Mouse (Mus musculus) embryo, embryonic 11 days (tissue): ENCODE results near the gene 5730455P16Rik.
A peak's percentile ranks its signal among the peaks of the same experiment; 100 is the strongest.
"Not testable (repeated sequence)": the region's sequence is repeated elsewhere in the genome, so short reads cannot be mapped to it uniquely, and the experiment has no call there.

Experiments used
- DNase-seq: peaks from one replicate; pipeline ENCODE4 v3.0.0-alpha.2; 2015

The 5730455P16Rik gene

DNA sequence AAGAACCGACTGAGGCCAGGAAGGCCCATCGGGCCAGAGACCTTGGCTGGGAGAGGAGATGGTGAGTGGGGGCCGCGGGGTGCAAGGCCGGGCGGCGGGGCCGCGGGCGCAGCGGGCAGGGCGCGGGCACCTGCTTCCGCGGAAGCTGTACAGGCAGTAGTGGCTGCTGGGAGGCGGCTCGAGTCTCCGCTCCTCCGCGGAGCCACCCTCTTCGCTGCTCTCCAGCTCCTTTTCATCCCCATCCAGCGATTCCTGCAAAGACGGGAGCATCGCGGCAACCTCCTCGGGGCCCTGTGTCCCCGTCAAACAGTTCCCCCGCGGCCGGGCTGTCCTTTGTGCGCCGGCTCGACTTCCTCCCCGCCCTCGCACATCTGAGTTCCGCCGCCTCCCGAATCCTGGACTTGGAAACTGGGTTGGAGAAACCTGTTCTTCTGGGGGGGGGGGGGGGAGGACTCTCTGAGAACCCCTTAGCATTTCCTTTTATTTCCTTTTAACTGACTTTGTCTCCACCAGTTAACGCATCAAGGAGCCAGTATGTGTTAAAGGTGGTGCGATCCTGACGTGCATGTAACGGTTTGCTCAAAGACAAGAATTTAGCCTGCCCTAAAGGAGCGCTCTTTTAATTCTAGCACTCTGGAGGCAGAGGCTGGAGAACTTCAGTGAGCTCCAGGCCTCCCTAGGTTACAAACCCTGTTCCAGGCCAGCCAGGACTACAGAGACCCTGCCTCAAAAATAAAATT, at the start of gene 5730455P16Rik:
TSS of gene 5730455P16Rik (minus strand) at position 323 of the 740 bp plus-strand sequence.
- DNase-seq = peak; percentile 92

DNA sequence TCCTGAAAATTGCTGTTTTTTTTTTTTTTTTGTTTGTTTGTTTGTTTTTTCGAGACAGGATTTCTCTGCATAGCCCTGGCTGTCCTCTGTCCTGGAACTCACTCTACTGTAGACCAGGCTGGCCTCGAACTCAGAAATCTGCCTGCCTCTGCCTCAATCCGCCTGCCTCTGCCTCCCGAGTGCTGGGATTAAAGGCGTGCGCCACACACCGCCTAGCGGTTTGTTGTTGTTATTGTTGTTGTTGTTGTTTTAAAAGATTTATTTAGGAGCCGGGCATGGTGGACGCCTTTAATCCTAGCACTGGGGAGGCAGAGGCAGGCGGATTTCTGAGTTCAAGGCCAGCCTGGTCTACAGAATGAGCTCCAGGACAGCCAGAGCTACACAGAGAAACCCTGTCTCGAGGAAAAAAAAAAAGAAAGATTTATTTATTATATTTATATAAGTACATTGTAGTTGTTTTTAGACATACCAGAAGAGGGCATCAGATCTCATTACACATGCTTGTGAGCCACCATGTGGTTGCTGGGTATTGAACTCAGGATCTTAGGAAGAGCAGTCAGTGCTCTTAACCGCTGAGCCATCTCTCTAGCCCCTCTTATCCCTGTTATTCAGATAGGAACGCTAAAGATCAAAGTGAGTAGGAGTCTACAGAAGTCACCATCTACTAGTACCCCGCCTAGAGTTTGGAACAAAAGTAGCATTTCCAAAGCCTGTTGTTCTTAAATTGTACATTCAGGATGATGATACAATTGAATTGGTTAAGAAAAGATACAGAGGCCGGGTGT, 48.4 kb upstream of the 5730455P16Rik start:
- not testable (repeated sequence) for DNase-seq

DNA sequence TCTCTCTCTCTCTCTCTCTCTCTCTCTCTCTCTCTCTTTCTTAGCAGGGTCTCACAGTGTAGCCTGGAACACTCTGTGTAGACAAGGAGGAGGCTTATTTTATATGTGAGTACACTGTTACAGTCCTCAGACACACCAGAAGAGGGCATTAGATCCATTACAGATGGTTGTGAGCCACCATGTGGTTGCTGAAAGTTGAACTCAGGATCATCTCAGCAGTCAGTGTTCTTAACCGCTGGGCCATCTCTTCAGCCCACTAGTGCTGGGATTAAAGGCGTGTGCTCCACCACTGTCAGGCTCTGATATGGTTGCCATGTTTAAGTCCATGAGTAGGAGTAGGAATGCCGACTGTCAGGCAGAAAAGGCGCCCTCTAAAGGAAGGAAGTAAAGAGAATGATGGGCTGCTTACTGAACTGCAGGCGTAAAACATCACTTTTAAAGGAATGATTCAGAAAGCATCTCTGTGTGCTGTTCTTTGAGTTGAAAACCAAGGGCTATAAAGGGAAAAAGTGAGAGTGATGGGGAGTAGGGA, 47.5 kb upstream of the 5730455P16Rik start:
- DNase-seq = no peak

DNA sequence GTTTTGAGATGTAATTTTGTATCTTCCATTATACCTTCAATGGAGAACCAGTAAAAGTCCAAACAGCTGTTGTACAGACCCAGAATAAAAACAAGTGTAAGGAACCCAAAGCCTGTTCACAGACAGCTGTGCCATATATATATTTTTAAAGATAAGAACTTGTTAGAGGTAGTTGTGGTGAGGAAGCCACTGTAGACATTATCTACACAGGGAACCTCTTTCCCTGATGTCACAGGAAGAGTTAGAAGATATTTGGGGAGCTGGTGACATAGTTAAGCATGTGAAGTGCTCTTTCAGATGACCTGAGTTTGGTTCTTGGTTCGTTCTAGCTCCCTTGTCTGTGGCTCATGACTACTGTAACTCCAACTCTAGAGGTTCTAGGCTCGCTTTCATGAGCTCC, 46.9 kb upstream of the 5730455P16Rik start:
- no peak for DNase-seq

DNA sequence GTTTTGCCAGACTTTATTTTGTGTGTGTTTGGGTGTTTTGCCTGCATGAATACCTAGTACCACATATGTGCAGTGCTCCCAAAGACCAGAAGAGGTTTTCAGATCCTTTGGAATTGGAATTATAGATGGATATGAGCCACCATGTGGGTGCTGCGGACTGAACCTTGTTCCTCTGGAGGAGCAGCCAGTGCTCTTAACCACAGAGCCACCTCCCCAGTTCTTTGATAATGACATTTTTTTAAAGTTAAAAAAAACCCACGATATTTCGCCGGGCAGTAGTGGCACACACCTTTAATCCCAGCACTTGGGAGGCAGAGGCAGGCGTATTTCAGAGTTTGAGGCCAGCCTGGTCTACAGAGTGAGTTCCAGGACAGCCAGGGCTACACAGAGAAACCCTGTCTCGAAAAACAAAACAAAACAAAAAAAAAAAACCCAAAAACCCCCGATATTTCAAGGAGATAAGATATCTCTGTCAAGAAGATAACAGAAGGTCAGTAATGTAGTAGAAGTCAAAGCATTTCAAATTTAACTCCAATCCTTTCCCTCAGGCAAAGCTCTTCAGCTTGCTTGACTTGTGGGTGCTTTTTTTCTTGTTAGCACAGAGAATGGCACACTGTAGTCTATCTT, 43.7 kb upstream of the 5730455P16Rik start:
- no peak for DNase-seq

DNA sequence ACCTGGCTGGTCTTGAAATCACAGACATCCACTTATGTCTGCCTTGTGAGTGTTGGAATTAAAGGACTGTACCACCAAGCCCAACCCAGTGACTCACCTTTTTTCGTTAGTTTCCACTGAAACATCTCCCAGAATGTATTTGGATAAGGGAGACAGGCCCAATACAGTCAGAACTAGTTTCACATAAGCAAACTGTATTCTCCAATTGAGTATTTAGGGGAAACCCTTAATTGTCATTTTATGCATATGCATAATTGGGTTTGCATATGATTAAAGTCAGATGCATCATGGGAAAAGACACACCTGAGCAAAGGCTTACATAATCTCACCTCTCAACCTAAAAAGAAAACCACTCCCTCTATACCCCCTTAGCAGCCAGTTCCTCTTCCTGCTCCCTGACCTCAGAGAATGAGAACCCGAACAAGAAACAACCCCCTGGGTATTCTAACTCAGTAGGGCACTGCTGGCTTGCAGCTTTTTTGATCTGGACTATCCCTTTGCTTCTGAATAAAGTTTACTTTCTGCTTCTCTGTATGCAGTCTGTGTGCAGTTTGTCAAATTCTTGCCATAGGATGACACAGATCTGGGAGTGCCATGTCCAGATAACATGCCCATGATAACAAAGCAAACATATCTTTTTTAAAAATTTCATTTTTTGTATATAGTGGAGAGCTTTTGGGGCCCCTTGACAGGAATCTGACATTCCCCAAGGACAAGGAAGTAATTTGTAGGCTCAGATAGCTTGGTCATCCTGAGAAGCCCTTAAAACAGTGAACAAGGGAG, 42.6 kb upstream of the 5730455P16Rik start:
- DNase-seq = no peak

DNA sequence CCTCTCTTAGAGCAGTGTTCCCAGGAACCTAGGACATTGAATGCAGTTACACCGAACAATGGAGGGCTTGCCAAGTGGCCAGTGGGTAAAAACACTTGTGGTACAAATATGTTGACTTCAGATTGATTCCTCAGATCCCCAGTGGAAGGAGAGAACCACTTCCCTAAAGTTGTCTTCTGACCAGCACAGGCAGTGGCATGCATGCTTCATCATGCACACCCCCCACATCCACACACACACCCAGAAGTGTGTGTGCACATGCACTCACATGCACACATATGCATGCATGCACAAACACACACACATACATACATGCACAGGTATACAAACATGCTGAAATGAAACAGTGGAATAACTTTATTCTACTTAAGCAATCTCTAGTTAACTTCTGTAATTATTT, 41.9 kb upstream of the 5730455P16Rik start:
- DNase-seq = no peak

DNA sequence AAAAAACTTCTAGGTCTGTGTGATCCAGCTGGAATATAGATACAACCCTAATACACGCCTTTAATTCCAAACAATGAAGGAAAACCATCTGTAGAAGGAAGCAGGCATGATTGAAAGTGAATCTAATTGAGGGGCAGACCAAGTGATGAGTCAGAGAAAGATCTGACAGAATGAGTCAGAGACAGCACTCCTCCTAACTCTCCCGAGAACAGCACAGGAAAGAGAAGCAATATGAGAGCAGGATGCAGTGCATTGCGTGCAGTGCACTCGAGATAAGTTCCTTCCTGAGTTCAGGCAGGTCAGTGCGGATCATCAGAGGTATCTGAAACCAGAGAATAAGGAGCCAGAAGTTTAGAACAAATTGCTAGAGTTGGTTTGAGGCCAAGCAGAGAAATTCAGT, 39.3 kb upstream of the 5730455P16Rik start:
- DNase-seq = no peak

DNA sequence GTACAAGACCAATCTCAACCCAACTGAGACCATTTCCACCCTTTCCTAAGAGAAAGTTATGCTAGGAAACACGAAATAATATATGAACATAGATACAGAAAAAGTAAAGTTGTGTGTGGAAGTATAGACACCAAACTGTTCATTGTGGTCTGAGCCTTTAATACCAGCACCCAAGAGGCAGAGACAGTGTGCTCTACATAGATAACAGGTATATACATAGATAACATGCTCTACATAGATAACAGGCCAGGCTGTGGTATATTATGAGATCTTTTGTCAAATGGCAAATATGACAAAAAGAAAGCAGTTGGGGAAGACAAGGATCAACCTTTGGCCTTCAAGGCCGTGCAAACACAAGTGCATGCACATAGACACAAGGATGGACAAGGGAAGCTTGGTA, 32.5 kb upstream of the 5730455P16Rik start:
- no peak for DNase-seq

DNA sequence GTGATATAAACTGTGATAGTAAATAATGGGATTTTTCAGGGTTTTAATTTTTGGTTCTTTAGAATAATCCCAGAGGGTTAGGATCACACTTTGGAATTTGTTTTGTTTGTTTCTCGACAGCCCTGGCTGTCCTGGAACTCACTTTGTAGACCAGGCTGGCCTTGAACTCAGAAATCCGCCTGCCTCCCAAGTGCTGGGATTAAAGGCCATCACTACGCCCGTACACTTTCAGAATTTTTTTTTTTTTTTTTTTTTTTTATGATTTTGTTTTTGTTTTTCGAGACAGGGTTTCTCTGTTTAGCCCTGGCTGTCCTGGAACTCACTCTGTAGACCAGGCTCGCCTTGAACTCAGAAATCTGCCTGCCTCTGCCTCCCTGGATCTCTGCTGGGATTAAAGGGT, 30.0 kb upstream of the 5730455P16Rik start:
- DNase-seq = not testable (repeated sequence)

DNA sequence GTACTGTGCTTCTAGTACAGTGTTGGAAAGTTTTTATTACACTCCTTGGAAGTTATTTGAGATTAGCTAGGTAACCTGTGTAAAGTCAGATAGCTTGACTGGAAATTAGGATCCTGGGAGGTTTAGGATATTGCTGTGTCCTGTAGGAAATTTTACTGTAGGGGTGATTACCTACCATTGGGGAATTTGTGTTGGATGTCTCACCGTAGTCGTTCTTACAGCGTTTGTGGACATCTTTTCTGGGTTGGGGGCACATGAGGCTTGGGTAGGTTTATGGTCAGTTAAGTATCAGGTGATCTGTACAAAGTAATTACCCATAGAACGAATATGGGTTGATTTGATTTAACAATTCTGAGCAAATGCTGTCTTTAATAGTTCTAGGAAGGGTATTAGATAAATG, 18.8 kb upstream of the 5730455P16Rik start:
- DNase-seq = no peak

DNA sequence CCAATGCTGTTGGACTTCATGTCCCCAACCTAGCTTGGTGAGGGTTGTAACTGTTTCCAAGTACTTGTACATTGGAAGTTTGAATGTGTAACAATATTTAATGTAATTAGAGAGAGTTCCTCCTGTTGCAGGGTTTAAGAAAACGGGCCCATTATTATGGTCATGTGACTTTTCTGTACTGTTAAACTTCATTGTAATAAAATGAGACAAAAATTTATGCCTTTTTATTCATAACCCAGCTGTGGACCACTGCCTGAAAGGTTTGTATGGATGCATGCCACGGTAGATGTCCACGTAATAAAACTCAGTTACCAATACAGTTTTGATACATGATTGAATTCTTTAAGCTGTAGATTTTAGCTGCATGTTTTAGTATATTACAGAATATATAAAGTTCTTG, 18.1 kb upstream of the 5730455P16Rik start:
- DNase-seq = no peak

DNA sequence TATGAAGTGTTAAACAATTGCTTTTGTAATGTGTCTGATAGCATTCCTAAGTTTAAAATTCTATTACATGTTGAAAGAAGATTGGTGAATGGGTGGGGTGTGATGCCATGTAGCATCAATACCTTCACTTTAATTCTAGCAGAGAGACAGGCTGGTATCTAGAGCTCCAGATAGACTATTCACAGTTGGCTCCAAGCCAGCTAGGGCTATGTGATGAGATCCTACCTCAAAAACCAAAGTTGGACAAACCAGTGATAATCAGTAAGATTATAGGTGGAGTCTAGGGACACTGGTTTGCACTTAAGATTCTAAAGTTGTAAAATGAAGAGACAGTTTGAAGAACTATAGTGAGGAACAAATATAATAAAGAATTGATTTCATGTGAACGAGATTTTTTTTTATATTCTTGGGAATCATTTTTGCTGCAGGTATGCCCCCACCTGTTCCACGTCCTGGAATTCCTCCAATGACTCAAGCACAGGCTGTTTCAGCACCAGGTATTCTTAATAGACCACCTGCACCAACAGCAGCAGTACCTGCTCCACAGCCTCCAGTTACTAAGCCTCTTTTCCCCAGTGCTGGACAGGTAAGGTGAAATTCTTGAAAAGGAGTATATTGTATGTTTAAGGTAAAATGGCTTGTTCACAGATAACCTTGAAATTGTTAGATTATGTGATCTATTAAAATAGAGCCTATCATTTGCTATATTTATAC, 13.7 kb upstream of the 5730455P16Rik start:
- no peak for DNase-seq

DNA sequence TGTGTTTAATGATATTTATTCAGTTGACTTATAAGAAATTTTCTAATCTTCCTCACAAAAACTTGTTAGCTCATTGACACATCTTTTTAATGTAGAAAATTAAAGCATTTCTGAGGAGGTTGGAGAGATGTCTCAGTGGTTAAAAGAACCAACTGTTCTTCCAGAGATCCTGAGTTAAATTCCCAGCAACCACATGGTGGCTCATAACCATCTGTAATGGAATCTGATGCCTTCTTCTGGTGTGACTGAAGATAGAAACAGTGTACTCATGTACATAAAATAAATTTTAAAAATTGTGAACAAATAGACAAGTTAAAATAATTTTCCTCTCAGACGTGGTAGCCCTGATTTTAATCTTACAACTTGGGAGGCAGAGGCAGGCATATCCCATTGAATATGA, 12.1 kb upstream of the 5730455P16Rik start:
- no peak for DNase-seq

DNA sequence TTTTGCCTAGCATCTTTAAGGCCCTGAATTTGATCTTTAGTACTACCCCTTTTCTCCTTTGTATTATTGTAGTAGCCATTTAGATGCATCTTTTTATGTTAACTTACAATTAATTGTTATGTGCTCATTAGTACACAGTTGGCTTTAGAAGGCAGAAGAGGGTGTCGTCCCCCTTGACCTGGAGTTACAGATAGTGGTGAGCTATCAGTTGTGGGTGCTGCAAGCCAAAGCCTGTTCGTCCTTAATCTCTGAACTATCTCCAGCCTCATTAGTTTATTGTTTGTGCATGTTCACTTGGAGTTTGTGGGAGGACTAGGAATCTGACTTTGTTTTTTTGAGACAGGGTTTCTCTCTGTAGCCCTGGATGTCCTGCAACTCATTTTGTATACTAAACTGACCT, 9.0 kb upstream of the 5730455P16Rik start:
- DNase-seq = no peak

DNA sequence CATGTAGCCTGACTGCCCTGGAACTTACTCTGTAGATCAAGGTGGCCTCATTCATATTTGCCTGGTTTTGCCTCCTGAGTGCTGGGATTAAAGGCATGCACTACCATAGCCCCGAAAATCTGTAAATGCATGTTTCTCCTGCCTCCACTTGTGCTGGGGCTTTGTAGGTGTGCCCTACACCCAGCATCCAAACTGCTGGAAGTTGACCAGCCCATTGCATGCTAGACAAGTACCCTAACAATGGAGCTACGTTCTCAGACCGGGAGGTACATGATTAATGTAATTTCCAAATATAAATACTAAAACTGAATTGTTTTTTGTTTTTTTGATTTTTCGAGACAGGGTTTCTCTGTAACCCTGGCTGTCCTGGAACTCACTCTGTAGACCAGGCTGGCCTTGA, 7.2 kb upstream of the 5730455P16Rik start:
- no peak for DNase-seq

DNA sequence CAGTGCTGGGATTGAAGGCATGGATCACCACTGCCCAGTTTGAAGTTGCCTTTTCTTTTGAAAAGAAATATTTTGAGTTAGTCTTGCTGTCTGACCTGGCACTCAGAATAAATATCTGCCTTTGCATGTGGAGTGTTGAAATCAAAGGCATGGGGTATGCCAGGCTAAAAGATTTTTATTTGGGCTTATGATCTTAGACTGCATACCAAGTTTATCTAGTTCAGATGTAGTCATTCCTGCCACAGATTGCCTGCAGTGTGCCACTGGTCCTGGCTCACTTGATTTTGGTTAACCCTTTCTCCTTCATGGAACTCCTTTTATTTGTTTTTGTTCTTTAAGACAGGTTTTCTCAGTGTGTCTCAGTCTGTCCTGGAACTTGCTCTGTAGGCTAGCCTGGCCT, 6.6 kb upstream of the 5730455P16Rik start:
- no peak for DNase-seq

DNA sequence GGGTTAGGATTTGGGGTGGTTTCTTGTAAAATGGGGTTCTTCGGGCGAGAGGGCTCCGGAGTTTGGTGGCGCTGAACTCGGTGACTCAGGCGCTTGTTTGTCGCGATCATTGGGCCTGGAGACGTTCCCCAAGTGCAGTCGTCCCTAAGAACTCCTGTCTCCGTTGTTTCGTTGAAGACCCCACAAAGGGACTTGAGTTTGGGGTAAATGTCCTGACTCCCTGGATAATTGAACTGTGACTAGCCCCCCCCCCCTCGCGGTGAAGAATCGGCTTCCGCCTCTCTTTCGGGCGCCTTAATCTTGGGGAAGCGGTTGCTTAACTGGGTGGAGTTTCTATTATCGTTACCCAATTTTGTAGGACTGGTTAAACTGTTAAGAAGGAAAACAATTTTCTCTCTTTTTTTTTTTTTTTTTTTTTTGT, 5.8 kb upstream of the 5730455P16Rik start:
- DNase-seq = peak; percentile 50

DNA sequence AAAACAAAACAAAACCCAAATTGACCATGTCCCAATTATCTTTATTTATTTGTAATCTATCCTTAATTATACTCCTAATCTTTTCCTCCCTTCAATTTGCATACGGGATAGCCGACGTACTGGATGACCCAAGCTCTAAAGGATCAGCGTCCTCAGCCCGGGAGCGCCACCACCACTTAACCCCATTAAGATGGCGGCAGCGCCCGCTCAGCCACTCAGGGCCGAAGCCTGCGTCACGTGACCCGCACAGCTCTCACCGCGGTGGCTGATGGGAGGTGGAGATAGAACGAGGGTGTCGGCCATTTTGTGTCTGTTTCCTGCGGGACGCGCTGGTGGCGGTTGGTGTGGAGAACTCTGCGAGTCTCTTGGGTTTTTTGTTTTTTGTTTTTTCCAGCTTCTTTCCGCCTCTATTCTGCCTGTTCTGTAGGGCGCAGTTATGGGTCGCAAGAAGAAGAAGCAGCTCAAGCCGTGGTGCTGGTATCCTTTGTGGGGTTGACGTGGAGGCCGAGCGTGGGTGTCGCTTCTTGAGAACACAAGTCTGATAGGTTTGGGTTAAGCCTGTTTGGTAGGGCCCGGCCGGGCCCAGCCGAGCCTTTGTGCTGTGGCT, 5.3 kb upstream of the 5730455P16Rik start, which contains the start of gene Zfp207:
TSS of gene Zfp207 (plus strand) at position 261 of the 607 bp plus-strand sequence.
- DNase-seq = peak; percentile 99

DNA sequence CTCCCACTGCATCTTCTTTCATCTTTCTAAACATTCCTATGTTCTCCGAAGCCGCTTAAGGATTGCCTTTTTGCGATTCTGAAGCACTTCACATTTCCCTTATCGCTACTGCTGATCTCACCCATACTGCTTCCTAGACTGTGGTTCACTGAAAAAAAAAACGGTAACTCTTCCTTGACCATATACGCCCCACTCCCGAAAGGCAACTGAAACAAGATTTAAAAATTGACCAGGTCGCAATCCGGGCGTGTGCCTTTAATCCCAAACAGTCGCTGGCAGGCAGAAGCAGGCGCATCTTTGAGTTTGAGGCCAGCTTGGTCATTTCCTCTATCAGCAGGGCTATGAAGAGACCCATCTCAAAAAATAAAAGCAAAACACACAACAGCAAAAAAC, 4.8 kb upstream of the 5730455P16Rik start:
- DNase-seq = peak; percentile 42

DNA sequence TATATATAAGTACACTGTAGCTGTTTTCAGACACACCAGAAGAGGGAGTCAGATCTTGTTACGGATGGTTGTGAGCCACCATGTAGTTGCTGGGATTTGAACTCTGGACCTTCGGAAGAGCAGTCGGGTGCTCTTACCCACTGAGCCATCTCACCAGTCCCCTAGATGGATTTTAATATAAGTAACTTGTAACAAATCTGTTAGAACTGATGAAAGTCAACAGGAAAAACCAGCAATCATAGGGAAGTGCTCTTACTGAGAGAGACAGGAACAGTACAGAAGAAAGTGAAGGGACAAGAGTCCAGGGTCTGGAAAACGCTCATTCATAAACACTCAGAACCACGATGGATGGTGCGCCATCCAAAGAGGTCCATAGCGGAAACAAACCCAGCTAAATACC, 1.4 kb upstream of the 5730455P16Rik start:
- not testable (repeated sequence) for DNase-seq
